Mouse (Mus musculus) brain, embryonic 14.5 days (tissue): ENCODE data around the gene Wasf2. TPM values are rescaled to one million over a fixed set of nuclear protein-coding genes. Genes with fewer than 3 reads are reported as not detected.

Experiments
- DNase-seq: peaks from one replicate; pipeline ENCODE4 v3.0.0-alpha.2; 2011; ENCODE audit warnings: low read depth
- CTCF ChIP-seq: fragments of 200-500 bp; IDR thresholded peaks from 2 replicates; pipeline ENCODE4 v1.5.1; 2012; ENCODE audit warnings: inconsistent platforms, mild to moderate bottlenecking, moderate library complexity, borderline replicate concordance; ENCODE audit not compliant: insufficient read depth, insufficient read length; ENCODE audit errors: extremely low read depth
- POLR2A ChIP-seq: fragments of 200-500 bp; IDR thresholded peaks from 2 replicates; pipeline ENCODE4 v1.6.1; 2012; ENCODE audit warnings: mild to moderate bottlenecking, inconsistent platforms, borderline replicate concordance; ENCODE audit not compliant: poor library complexity, insufficient read depth, insufficient read length, severe bottlenecking; ENCODE audit errors: extremely low read depth
- polyA plus RNA-seq: library from polyadenylated mRNA; depleted of rRNA; stranded (reverse); fragments of >200 nt; gene quantifications from 2 replicates; pipeline ENCODE4 v1.2.3, GENCODE M21; 2012

Wasf2 gene
- polyA plus RNA-seq, 1 experiment, result 25.5 TPM

- TF ChIP-seq POLR2A (no peak), CTCF (no peak)
Observed at GRCm38 (mm10) chr4:133184031-133184897, 54.0 kb downstream of the Wasf2 start.

GRCm38 (mm10) chr4:133184898-133185665 lies 54.8 kb downstream of the Wasf2 start:
- DNase-seq, result peak; percentile 74
- no peak for TF ChIP-seq POLR2A
- no peak for TF ChIP-seq CTCF

More at GRCm38 (mm10) chr4:133184031-133184897, 54.0 kb downstream of the Wasf2 start:
- no peak for DNase-seq

GRCm38 (mm10) chr4:133185893-133186292 lies 55.6 kb downstream of the Wasf2 start:
- DNase-seq, result no peak
- no peak for TF ChIP-seq CTCF
- no peak for TF ChIP-seq POLR2A

GRCm38 (mm10) chr4:133186856-133187255 lies 56.6 kb downstream of the Wasf2 start:
- no peak for DNase-seq
- no peak for TF ChIP-seq POLR2A
- TF ChIP-seq CTCF, result no peak

- DNase-seq, result no peak
- TF ChIP-seq CTCF (no peak), POLR2A (no peak)
Observed at GRCm38 (mm10) chr4:133189396-133189795, 59.1 kb downstream of the Wasf2 start.

- no peak for DNase-seq
- TF ChIP-seq CTCF (no peak), POLR2A (no peak)
Observed at GRCm38 (mm10) chr4:133194482-133194881, 64.2 kb downstream of the Wasf2 start.

- no peak for TF ChIP-seq CTCF
- no peak for TF ChIP-seq POLR2A
- no peak for DNase-seq
Observed at GRCm38 (mm10) chr4:133195014-133195413, 64.7 kb downstream of the Wasf2 start.

GRCm38 (mm10) chr4:133196136-133196535 lies 65.8 kb downstream of the Wasf2 start:
- TF ChIP-seq CTCF, result no peak
- no peak for TF ChIP-seq POLR2A
- DNase-seq, result no peak

GRCm38 (mm10) chr4:133196852-133197251 lies 66.5 kb downstream of the Wasf2 start:
- peak; percentile 81 for DNase-seq

GRCm38 (mm10) chr4:133197355-133197754 lies 67.0 kb downstream of the Wasf2 start:
- TF ChIP-seq CTCF (no peak), POLR2A (no peak)
- DNase-seq, result peak; percentile 76

More at GRCm38 (mm10) chr4:133196852-133197251, 66.5 kb downstream of the Wasf2 start:
- TF ChIP-seq CTCF (no peak), POLR2A (no peak)

GRCm38 (mm10) chr4:133197801-133198286 lies 67.5 kb downstream of the Wasf2 start:
- TF ChIP-seq POLR2A, result no peak
- TF ChIP-seq CTCF, result no peak
- peak; percentile 87 for DNase-seq

GRCm38 (mm10) chr4:133198337-133199180 lies 68.3 kb downstream of the Wasf2 start:
- TF ChIP-seq CTCF (no peak), POLR2A (no peak)
- peak; percentile 68 for DNase-seq

GRCm38 (mm10) chr4:133199743-133200142 lies 69.4 kb downstream of the Wasf2 start:
- no peak for DNase-seq
- TF ChIP-seq POLR2A, result no peak
- TF ChIP-seq CTCF, result no peak

- TF ChIP-seq POLR2A (no peak), CTCF (no peak)
- DNase-seq, result peak; percentile 78
Observed at GRCm38 (mm10) chr4:133200343-133200742, 70.0 kb downstream of the Wasf2 start.
